Mouse (Mus musculus): ENCODE data around the gene Slc35b2.

DNA sequence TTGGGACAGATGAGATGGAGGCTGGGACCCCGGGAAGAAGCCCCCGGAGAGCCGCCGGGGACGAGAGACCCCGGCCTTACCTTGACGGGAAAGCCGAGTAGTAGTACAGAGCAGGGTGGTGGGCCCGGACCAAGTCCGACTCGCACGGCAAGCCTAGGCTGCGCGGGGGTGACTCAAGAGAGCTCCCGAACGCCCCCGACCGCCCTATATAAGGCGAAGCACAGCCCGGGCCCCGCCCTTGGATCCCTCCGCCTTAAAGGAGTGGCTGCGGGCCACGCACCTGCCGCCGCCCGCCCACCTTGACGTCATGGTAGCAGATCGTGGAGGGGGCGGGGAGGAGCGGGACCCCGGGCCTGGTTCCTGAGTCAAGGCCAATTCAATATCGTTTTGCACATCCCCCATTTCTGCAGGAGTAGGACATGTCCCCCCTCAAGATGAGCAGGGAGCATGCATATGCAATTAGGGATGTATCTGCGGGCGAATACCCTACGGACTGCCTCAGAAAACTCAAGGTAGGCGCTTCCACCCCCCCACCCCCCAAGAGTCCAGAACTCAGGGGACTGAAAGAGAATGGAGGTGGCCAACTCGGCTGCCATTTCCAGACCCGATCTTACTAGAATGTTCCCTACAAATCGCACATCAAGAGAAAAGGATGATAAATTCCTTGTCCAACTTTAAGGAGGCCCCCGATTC, 9.6 kb downstream of the Slc35b2 start, which contains the start of gene Hsp90ab1:
- TF ChIP-seq CTCF (conservative IDR thresholded peaks at IDR 0.05; ENCODE audit: low read length) (no peak), POU5F1 (IDR thresholded peaks at IDR 0.05; ENCODE audit: borderline replicate concordance, low read length) (no peak)

Data from E14TG2a.4 (cell line).